Mouse (Mus musculus) mouse embryonic stem cell (cell line): ENCODE measurements around the gene Mef2c.

Experiments
- in situ Hi-C, 2 experiments: fragments of 300-500 bp; cut with MboI; formaldehyde crosslinking; loops; 1 replicate in 1 of 2; 3 replicates in 1 of 2; pipeline ENCODE4 v1.14.3; 2019 to 2020; ENCODE audit warnings: low sequenced_read_pairs in 2 of 2, low pct_unique_long_range_greater_than_20kb in 1 of 2, mixed read lengths in 1 of 2; ENCODE audit not compliant: unreplicated experiment in 1 of 2

The Mef2c gene

GRCm38 (mm10) chr13:83715971-83716615 lies 212.3 kb downstream of the Mef2c start:
- in situ Hi-C loops: loop anchor here (25.0 kb wide), 1 partner anchor 1046 kb away; no protein-coding TSS in a partner anchor
